Mouse (Mus musculus): Measurements from ENCODE around the gene Trappc3l. TPM values are rescaled to one million over a fixed set of nuclear protein-coding genes. Genes with fewer than 3 reads are reported as not detected.

The Trappc3l gene
- polyA plus RNA-seq, 1 experiment: not detected

DNA sequence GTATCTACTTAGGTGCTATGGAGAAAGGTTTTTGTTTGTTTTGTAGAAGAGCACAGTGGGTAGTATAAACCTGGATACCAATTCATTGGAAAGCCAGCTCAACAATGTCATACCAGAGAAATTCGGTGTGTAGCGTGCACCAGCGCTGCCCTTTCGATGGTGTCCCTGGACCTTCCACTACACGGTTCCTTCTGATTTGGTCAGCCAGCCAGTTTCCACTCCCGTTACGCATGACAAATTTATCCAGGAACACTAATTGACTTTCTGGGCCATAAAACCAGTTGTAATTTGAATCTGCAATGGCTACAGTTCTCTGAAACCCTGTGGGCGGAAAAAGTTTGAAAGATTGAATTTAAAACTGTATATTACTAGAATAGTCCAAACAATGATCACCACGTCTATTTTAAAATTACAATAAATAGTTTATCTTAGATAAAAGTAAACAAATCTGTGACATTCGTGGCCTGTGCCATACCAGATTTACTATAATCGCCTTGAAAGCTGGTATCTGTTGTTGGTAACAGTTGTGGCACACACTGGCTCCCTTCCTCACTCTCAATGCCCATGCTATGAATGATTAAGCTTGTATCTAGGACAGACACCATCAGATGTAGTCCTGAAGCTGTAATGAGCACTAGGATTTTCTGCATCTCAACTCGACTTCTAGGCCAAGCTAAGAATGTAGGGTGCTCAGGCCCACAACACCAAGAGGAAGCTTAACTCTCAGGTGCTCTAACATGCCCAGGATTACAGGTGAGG, 118.6 kb downstream of the Trappc3l start:
- 91% methylated on average over 12 of the region's 12 CpGs for WGBS
- TF ChIP-seq CTCF (IDR thresholded peaks at IDR 0.05; ENCODE audit: extremely low read depth, insufficient read depth, insufficient read length, insufficient replicate concordance) (no peak), POLR2A (IDR thresholded peaks at IDR 0.05; ENCODE audit: low read depth, low read length) (no peak)
- no peak for DNase-seq (ENCODE audit: low read depth in 1 of 2, low spot score in 2 of 2)
- no peaks in the 10 kb centered on the region; the same call in 1 of the 2 replicates for H3K36me3 ChIP-seq (ENCODE audit: control insufficient read depth, insufficient read depth, low read length)
- H3K27ac ChIP-seq (ENCODE audit: insufficient read depth, low read length): no peak overlapping the region
- H3K4me3 ChIP-seq (ENCODE audit: extremely low read depth, insufficient read depth, insufficient read length): no peak overlapping the region
- H3K4me1 ChIP-seq (ENCODE audit: control insufficient read depth, insufficient read depth, insufficient read length): no peaks in the 10 kb centered on the region
- no peaks in the 10 kb centered on the region for H3K27me3 ChIP-seq (ENCODE audit: control insufficient read depth, insufficient read depth, low read length)

Other genes with a start within 250 kb of the Trappc3l start
- not detected in 2 replicates for gene Sult3a1, start 179.9 kb upstream of the Trappc3l start, polyA plus RNA-seq (2012; rRNA removed)
- gene Rsph4a, start 132.5 kb upstream of the Trappc3l start, polyA plus RNA-seq (2012; rRNA removed): 0.02 TPM in 1 of 2 replicates, not detected in the other
- gene Zup1, start 86.3 kb upstream of the Trappc3l start, polyA plus RNA-seq (2012; rRNA removed): 7.0 and 9.4 TPM in 2 replicates
- 19.3 and 33.1 TPM in 2 replicates for gene Rwdd1, start 18.0 kb upstream of the Trappc3l start, polyA plus RNA-seq (2012; rRNA removed)
- gene Calhm4, start 6.7 kb downstream of the Trappc3l start, polyA plus RNA-seq (2012; rRNA removed): not detected in 2 replicates
- 0.19 and 0.27 TPM in 2 replicates for gene Calhm5, start 58.9 kb downstream of the Trappc3l start, polyA plus RNA-seq (2012; rRNA removed)
- 32.0 and 46.3 TPM in 2 replicates for gene Calhm6, start 90.4 kb downstream of the Trappc3l start, polyA plus RNA-seq (2012; rRNA removed)
- gene Dse, start 170.1 kb downstream of the Trappc3l start, polyA plus RNA-seq (2012; rRNA removed): 12.0 and 12.9 TPM in 2 replicates
- 19.5 and 24.6 TPM in 2 replicates for gene Tspyl1, start 244.6 kb downstream of the Trappc3l start, polyA plus RNA-seq (2012; rRNA removed)

Measured in spleen, adult 2 months (tissue).